Mouse (Mus musculus) ES-Bruce4 (cell line): ENCODE data around the gene Gon4l. TPM values are rescaled to one million over a fixed set of nuclear protein-coding genes. Genes with fewer than 3 reads are reported as not detected.

Source experiments
- H3K27ac ChIP-seq: 2 replicates; pipeline ENCODE4 v1.5.1; 2012; ENCODE audit warnings: low read length, inconsistent platforms; ENCODE audit not compliant: insufficient read depth
- H3K27me3 ChIP-seq: 2 replicates; pipeline ENCODE4 v1.6.1; 2012; ENCODE audit warnings: mild to moderate bottlenecking, low read length, inconsistent platforms; ENCODE audit not compliant: control insufficient read depth, poor library complexity, insufficient read depth, severe bottlenecking
- H3K36me3 ChIP-seq: 2 replicates; pipeline ENCODE4 v1.6.1; 2012; ENCODE audit warnings: inconsistent platforms, mild to moderate bottlenecking, low read length, moderate library complexity; ENCODE audit not compliant: control insufficient read depth, poor library complexity, insufficient read depth, severe bottlenecking
- H3K4me1 ChIP-seq: one replicate; pipeline ENCODE4 v1.8.1; 2011; ENCODE audit warnings: low read length; ENCODE audit not compliant: control insufficient read depth, insufficient read depth
- H3K4me3 ChIP-seq: 2 replicates; pipeline ENCODE4 v1.5.1; 2011; ENCODE audit warnings: low read depth, mild to moderate bottlenecking, low read length
- H3K9ac ChIP-seq: 2 replicates; pipeline ENCODE4 v1.6.1; 2012; ENCODE audit warnings: low read depth, mild to moderate bottlenecking, inconsistent platforms; ENCODE audit not compliant: poor library complexity, severe bottlenecking
- H3K9me3 ChIP-seq: replicated peaks from 2 replicates; pipeline ENCODE4 v1.6.1; 2012; ENCODE audit warnings: mild to moderate bottlenecking, low read length, inconsistent platforms; ENCODE audit not compliant: control insufficient read depth, poor library complexity, insufficient read depth, severe bottlenecking
- CTCF ChIP-seq: IDR thresholded peaks from one replicate; pipeline ENCODE4 v1.8.1; 2011; ENCODE audit warnings: low read depth, low read length
- EP300 ChIP-seq: IDR thresholded peaks from 2 replicates; pipeline ENCODE4 v1.6.1; 2011; ENCODE audit warnings: low read depth, low read length; ENCODE audit not compliant: insufficient read depth
- POLR2A ChIP-seq: IDR thresholded peaks from one replicate; pipeline ENCODE4 v1.8.1; 2011; ENCODE audit warnings: low read length; ENCODE audit not compliant: insufficient read depth
- polyA plus RNA-seq: library from polyadenylated mRNA; stranded (reverse); fragments of >200 nt; gene quantifications from 2 replicates; pipeline ENCODE4 v1.2.4, GENCODE M21; 2011; ENCODE audit warnings: low read depth; ENCODE audit not compliant: missing spikeins, insufficient read depth, insufficient read length

Gene Gon4l
- polyA plus RNA-seq, 1 experiment = 60.1 TPM

GRCm38 (mm10) chr3:88912585-88912984 lies 77.6 kb downstream of the Gon4l start:
- Histone ChIP-seq H3K9ac (peak overlapping the region; percentile 74; the same call in 1 of the 2 replicates), H3K4me3 (peak overlapping the region; percentile 45), H3K27me3 (no peaks in the 10 kb centered on the region), H3K9me3 (no peaks in the 10 kb centered on the region), H3K36me3 (peaks cover 47% of the 10 kb centered on the region), H3K27ac (no peak overlapping the region), H3K4me1 (no peaks in the 10 kb centered on the region)
- TF ChIP-seq CTCF (no peak), EP300 (no peak), POLR2A (no peak)

GRCm38 (mm10) chr3:88913511-88914383 lies 78.7 kb downstream of the Gon4l start, which contains the start of gene Msto1:
TSS of gene Msto1 (minus strand) at chr3:88913999.
- no peaks in the 10 kb centered on the region for H3K4me1 ChIP-seq
- peaks cover 36% of the 10 kb centered on the region for H3K36me3 ChIP-seq
- peak within 1 kb of the TSS; percentile 74 for H3K9ac ChIP-seq
- no peaks in the 10 kb centered on the region for H3K27me3 ChIP-seq
- H3K27ac ChIP-seq = peak within 1 kb of the TSS; percentile 48
- peak within 1 kb of the TSS; percentile 97 for H3K4me3 ChIP-seq
- H3K9me3 ChIP-seq = no peaks in the 10 kb centered on the region
- TF ChIP-seq POLR2A (peak; percentile 96), CTCF (no peak), EP300 (no peak)

- Histone ChIP-seq H3K36me3 (peaks cover 30% of the 10 kb centered on the region), H3K27ac (peak overlapping the region; percentile 30; the same call in 1 of the 2 replicates), H3K27me3 (no peaks in the 10 kb centered on the region), H3K9me3 (no peaks in the 10 kb centered on the region), H3K4me3 (peak overlapping the region; percentile 97), H3K4me1 (no peaks in the 10 kb centered on the region), H3K9ac (peak overlapping the region; percentile 74)
- TF ChIP-seq POLR2A (no peak), CTCF (no peak), EP300 (no peak)
Measured at GRCm38 (mm10) chr3:88914384-88914810, 79.4 kb downstream of the Gon4l start.

GRCm38 (mm10) chr3:88918981-88919380 lies 84.0 kb downstream of the Gon4l start:
- Histone ChIP-seq H3K27ac (no peak overlapping the region), H3K4me3 (no peak overlapping the region), H3K9ac (no peak overlapping the region), H3K27me3 (no peaks in the 10 kb centered on the region), H3K9me3 (peaks cover 29% of the 10 kb centered on the region), H3K4me1 (no peaks in the 10 kb centered on the region), H3K36me3 (peaks cover 18% of the 10 kb centered on the region)
- TF ChIP-seq CTCF = no peak
- TF ChIP-seq POLR2A = no peak

GRCm38 (mm10) chr3:88921411-88921810 lies 86.4 kb downstream of the Gon4l start:
- TF ChIP-seq POLR2A (no peak), EP300 (no peak), CTCF (no peak)
- H3K27ac ChIP-seq = no peak overlapping the region
- H3K27me3 ChIP-seq = no peaks in the 10 kb centered on the region
- peaks cover 32% of the 10 kb centered on the region for H3K36me3 ChIP-seq
- H3K4me1 ChIP-seq = no peaks in the 10 kb centered on the region
- H3K4me3 ChIP-seq = no peak overlapping the region
- H3K9ac ChIP-seq = no peak overlapping the region
- peaks cover 29% of the 10 kb centered on the region for H3K9me3 ChIP-seq

- Histone ChIP-seq H3K36me3 (peaks cover 44% of the 10 kb centered on the region), H3K27ac (no peak overlapping the region), H3K9me3 (peaks cover 29% of the 10 kb centered on the region), H3K4me3 (no peak overlapping the region), H3K9ac (no peak overlapping the region), H3K4me1 (no peaks in the 10 kb centered on the region), H3K27me3 (no peaks in the 10 kb centered on the region)
- TF ChIP-seq EP300 (no peak), POLR2A (no peak), CTCF (no peak)
Measured at GRCm38 (mm10) chr3:88923989-88924591, 89.1 kb downstream of the Gon4l start.
